Mouse (Mus musculus): ENCODE measurements at regions not wholly inside any gene's neighbourhood (a gene's known extent, or its start where the extent isn't known, plus 50 kb on each side); places are given as distances from the start of the nearest gene placed in this dataset.

GRCm38 (mm10) chr15:86585716-86586115 is 371.5 kb downstream of the Tbc1d22a start:
- TF ChIP-seq CTCF (IDR thresholded peaks at IDR 0.05; ENCODE audit: borderline replicate concordance, insufficient read depth, low read length) (no peak), POLR2A (IDR thresholded peaks at IDR 0.05; ENCODE audit: low read depth, low read length) (no peak)
